Mouse (Mus musculus) MEL (cell line): Measurements from ENCODE around the gene Ctc1.
A peak's percentile ranks its signal among the peaks of the same experiment; 100 is the strongest.

ENCODE experiments used
- CTCF ChIP-seq, 3 experiments: IDR thresholded peaks in 2 of 3; conservative IDR thresholded peaks in 1 of 3; 2 replicates each; pipeline ENCODE4 v1.5.1; 2011 to 2012; ENCODE audit warnings: low read length in 3 of 3, low read depth in 2 of 3, mild to moderate bottlenecking in 2 of 3, improper control_type of control experiment in 1 of 3, inconsistent platforms in 1 of 3, mixed read lengths in 1 of 3, moderate library complexity in 1 of 3; ENCODE audit not compliant: control insufficient read depth in 1 of 3, insufficient read depth in 1 of 3, poor library complexity in 1 of 3, severe bottlenecking in 1 of 3
- ZMIZ1 ChIP-seq: IDR thresholded peaks from 2 replicates; pipeline ENCODE4 v1.6.1; 2012; ENCODE audit warnings: low read depth, mild to moderate bottlenecking, inconsistent platforms, low read length, improper control_type of control experiment, moderate library complexity

DNA sequence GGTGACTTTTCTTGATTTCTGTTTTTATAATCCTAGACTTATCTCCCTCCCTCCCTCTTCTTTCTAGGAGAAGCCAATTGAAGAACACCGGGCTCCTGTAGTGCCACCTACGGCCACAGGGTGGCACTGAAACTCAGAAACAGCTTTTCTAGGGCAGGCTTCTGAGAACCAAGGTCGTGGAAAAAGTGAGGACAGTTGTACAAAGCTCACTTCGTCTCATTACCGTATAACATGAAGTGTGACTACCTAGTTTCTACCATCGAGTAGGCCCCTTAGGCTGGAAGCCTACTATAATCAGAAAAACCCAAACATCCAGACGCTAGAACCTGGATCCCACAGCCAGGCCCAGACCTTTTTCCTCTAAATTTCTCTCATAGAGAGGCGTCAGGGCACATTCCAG lies 51.2 kb downstream of the Ctc1 start:
- TF ChIP-seq ZMIZ1, result no peak
- TF ChIP-seq CTCF (IDR thresholded peaks at IDR 0.05 in 2 of 3, conservative IDR thresholded peaks at IDR 0.05 in 1 of 3; ENCODE audit: control insufficient read depth in 1 of 3, insufficient read depth in 1 of 3, low read depth in 2 of 3, low read length in 3 of 3, poor library complexity in 1 of 3, severe bottlenecking in 1 of 3), result peak; percentile 76 to 79 (median 79)
